Mouse (Mus musculus) forebrain, embryonic 12.5 days (tissue): Measurements from ENCODE around the gene Fam126a. TPM values are rescaled to one million over a fixed set of nuclear protein-coding genes. Genes with fewer than 3 reads are reported as not detected.
"Not testable (repeated sequence)": the region's sequence is repeated elsewhere in the genome, so short reads cannot be mapped to it uniquely, and the experiment has no call there.

ENCODE experiments used
- ATAC-seq: fragments of 200-750 bp; cut with Nextera tagmentation; 2 replicates; pipeline ENCODE4 v1.8.0; 2017; ENCODE audit warnings: moderate TSS enrichment; ENCODE audit not compliant: low FRiP score
- H3K27ac ChIP-seq: fragments of 300-500 bp; sonication (generic); 2 replicates; pipeline ENCODE4 v1.5.1; 2016; ENCODE audit warnings: mild to moderate bottlenecking
- H3K27me3 ChIP-seq: fragments of 300-500 bp; sonication (generic); 2 replicates; pipeline ENCODE4 v1.6.1; 2016; ENCODE audit warnings: mild to moderate bottlenecking
- H3K36me3 ChIP-seq: fragments of 300-500 bp; sonication (generic); replicated peaks from 2 replicates; pipeline ENCODE4 v1.6.1; 2016; ENCODE audit warnings: mild to moderate bottlenecking
- H3K4me1 ChIP-seq: fragments of 300-500 bp; sonication (generic); 2 replicates; pipeline ENCODE4 v1.6.1; 2016
- H3K4me2 ChIP-seq: fragments of 300-500 bp; sonication (generic); 2 replicates; pipeline ENCODE4 v1.6.1; 2016; ENCODE audit warnings: mild to moderate bottlenecking, moderate library complexity
- H3K4me3 ChIP-seq: fragments of 300-500 bp; sonication (generic); replicated peaks from 2 replicates; pipeline ENCODE4 v1.5.1; 2016; ENCODE audit warnings: mild to moderate bottlenecking
- H3K9ac ChIP-seq: fragments of 300-500 bp; sonication (generic); 2 replicates; pipeline ENCODE4 v1.6.1; 2016; ENCODE audit warnings: mild to moderate bottlenecking
- H3K9me3 ChIP-seq: fragments of 300-500 bp; sonication (generic); 2 replicates; pipeline ENCODE4 v1.6.1; 2016
- WGBS: fragments of 180-500 bp; shearing (Covaris S2); methylation state at CpG from one replicate; pipeline ENCODE4 v1.1.7; 2016; 5-methylcytosine and 5-hydroxymethylcytosine counted together
- polyA plus RNA-seq: library from polyadenylated mRNA; unstranded; fragments of >200 nt; fragmentation: Nextera tagmentation; extraction: Ambion mirVana; gene quantifications from 2 replicates; pipeline ENCODE4 v1.2.1, GENCODE M21; 2016

Fam126a gene
- polyA plus RNA-seq, 1 experiment from 2014 or later: 52.3 TPM

- ATAC-seq: no peak
- Histone ChIP-seq H3K4me3 (no peak overlapping the region), H3K9ac (no peak overlapping the region), H3K36me3 (no peaks in the 10 kb centered on the region), H3K27ac (no peak overlapping the region), H3K9me3 (peaks cover 6% of the 10 kb centered on the region; the same call in 1 of the 2 replicates), H3K27me3 (no peaks in the 10 kb centered on the region), H3K4me2 (no peak overlapping the region), H3K4me1 (no peaks in the 10 kb centered on the region)
- 95% methylated on average over 3 of the region's 3 CpGs for WGBS
Observed at GRCm38 (mm10) chr5:23909256-23909655, 121.2 kb downstream of the Fam126a start.

DNA sequence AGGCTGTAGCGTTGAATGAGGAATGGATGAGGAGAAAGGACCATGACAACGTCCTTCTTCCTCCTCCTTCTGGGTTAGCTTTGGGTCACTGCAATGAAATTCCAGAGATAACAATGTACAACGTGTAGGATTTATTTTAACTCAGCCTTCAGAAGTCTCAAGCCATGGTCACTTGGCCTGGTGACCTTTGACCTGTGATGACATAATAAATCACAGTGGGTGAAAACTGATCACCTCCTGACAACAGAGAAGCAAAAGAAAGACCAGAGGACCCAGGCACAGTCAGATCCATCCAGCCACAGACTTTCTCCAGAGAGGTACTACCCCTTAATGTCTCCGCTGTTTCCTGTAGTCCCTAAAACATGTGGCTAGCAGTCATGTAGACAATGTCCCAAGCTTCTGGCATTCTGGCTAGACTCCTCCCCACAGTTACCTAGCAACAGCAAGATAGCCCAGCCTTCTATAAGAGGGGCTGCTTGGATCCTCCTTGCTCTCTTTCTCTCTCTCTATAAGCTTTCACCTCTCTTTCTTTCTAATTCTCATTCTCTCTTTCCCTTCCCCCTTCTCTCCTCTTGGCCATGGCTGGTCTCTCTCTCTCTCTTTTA is 121.9 kb downstream of the Fam126a start:
- Histone ChIP-seq H3K9ac (no peak overlapping the region), H3K27me3 (no peaks in the 10 kb centered on the region), H3K36me3 (no peaks in the 10 kb centered on the region), H3K9me3 (peaks cover 6% of the 10 kb centered on the region; the same call in 1 of the 2 replicates), H3K27ac (no peak overlapping the region), H3K4me2 (no peak overlapping the region), H3K4me3 (no peak overlapping the region), H3K4me1 (no peaks in the 10 kb centered on the region)
- no peak for ATAC-seq
- WGBS: 89% methylated on average over 4 of the region's 4 CpGs

DNA sequence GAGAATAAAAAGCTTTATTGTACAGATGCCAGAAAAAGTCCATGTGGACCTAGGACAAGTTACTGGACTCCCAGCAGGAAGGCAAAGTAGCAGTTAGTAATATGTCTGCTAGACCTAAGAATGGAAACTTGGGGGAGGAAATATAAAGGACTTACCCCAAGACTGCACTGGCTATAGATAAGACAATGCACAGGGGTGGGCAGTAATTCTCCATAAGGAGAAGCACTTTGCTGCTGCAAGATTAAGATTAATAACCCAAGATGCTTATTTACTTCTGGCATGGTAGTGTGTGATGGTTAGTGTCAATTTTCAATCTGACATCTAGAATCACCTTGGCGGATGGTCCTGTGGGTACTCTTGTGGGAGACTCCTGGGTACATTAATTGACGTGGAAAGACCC is 128.3 kb downstream of the Fam126a start:
- Histone ChIP-seq H3K4me2 (no peak overlapping the region), H3K9me3 (no peaks in the 10 kb centered on the region), H3K27ac (no peak overlapping the region), H3K27me3 (no peaks in the 10 kb centered on the region), H3K36me3 (no peaks in the 10 kb centered on the region), H3K4me1 (no peaks in the 10 kb centered on the region), H3K4me3 (no peak overlapping the region), H3K9ac (no peak overlapping the region)
- no peak for ATAC-seq
- WGBS: 78% methylated on average over 2 of the region's 2 CpGs

DNA sequence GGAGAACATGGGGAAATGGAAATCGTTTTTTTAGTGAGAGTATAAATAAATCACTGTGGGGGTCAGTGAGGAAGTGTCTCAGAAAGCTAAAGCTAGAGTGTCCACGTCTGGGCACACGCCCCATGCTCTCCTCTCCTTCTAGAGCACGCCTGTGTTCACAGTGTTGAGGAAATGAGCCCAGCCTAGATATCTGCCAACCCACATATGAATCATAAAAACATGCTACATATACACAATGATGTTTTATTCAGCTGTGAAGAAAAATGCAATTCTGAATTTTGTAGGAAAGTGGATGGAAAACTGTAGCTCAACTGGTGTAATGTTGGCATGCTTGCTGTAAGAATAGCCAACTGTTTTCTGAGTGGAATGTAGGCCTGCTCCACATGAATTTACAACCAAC is 130.3 kb downstream of the Fam126a start:
- Histone ChIP-seq H3K9ac (no peak overlapping the region), H3K4me3 (no peak overlapping the region), H3K36me3 (no peaks in the 10 kb centered on the region), H3K4me2 (no peak overlapping the region), H3K27me3 (no peaks in the 10 kb centered on the region), H3K4me1 (no peaks in the 10 kb centered on the region), H3K27ac (no peak overlapping the region), H3K9me3 (no peaks in the 10 kb centered on the region)
- 76% methylated on average over 4 of the region's 4 CpGs for WGBS
- no peak for ATAC-seq

DNA sequence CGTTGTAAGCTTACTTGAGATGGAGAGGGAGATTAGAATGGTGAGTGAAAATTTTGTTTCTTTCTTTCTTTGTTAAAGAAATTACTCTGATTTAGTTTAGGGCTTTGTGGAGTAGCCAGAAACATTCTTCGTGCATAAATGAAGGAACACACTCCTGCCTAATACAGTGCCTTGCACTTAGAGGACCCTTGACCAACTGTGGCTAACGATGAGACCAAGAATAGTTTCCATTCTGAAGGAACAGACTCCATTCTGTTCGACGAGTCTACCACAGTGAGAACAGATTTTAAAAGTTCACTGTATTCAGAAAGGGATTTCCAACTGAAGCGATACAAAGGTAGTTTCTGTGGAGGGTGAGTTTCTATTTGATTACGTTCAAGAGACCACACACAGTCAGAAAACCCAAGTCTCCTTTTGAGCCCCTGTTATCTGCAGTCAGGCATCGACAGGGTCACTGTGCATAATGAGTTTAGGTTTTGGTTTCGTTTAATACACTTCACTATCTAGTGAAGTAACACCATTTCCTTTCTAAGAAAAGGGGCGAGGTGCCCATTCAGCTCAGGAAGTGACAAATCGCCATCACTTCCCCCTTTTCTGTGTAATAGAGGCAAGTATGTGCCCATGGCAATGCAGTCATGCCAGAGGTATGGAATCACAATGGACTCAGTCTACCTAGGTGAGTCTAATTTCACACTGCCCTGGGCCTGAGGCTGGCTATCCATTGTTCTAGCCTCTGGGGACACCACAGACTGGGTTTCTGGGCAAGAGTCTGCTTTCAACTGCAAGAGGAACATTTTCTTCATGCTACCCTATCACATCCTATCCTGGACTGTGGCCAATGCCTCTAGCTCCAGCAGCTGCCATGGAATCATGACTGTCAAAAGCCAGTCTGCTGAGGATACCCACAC is 136.4 kb downstream of the Fam126a start:
- Histone ChIP-seq H3K4me2 (no peak overlapping the region), H3K4me3 (no peak overlapping the region), H3K27ac (no peak overlapping the region), H3K27me3 (no peaks in the 10 kb centered on the region; the same call in 1 of the 2 replicates), H3K9ac (no peak overlapping the region), H3K36me3 (no peaks in the 10 kb centered on the region), H3K9me3 (no peaks in the 10 kb centered on the region), H3K4me1 (no peaks in the 10 kb centered on the region)
- WGBS: 57% methylated on average over 11 of the region's 11 CpGs
- ATAC-seq: no peak

DNA sequence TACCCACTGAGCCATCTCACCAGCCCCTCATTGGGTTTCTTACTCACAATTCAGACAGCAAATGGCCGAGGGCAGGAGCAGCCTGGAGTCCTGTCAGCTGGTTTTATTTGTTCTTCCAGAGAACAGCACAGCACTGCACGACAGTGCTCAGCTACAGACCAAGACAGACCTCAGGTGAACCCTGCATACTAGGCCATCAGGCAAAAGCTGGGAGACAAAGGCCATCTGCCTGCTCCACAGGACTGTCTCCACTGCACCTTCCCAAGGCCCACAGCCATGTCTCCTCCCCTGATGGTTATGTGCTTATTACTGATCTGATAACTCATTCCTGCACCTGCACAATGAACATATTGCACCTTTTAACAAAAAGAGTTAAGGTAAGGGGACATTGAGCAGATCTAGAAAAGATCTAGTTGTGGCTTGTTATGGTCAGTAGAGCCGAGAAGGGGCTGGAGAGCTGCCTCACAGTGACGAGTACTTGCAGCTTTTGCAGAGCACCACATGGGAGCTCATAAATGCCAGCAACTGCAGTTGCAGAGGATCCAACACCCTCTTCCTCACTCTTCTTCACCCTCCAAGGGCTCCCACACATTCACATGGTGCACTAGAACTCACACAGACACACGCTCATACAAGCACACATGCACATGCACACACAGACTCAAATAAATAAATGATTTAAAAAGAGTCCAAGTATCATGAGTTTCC is 137.2 kb downstream of the Fam126a start:
- 81% methylated on average over 5 of the region's 5 CpGs for WGBS
- no peak for ATAC-seq
- Histone ChIP-seq H3K4me3 (no peak overlapping the region), H3K27ac (no peak overlapping the region), H3K4me1 (no peaks in the 10 kb centered on the region), H3K9ac (no peak overlapping the region), H3K4me2 (no peak overlapping the region), H3K36me3 (no peaks in the 10 kb centered on the region), H3K27me3 (no peaks in the 10 kb centered on the region; the same call in 1 of the 2 replicates), H3K9me3 (no peaks in the 10 kb centered on the region)

GRCm38 (mm10) chr5:23890734-23891133 is 139.8 kb downstream of the Fam126a start:
- Histone ChIP-seq H3K4me2 (no peak overlapping the region), H3K4me3 (no peak overlapping the region), H3K4me1 (no peaks in the 10 kb centered on the region), H3K36me3 (no peaks in the 10 kb centered on the region), H3K9me3 (no peaks in the 10 kb centered on the region), H3K27me3 (no peaks in the 10 kb centered on the region; the same call in 1 of the 2 replicates), H3K9ac (no peak overlapping the region), H3K27ac (no peak overlapping the region)
- no peak for ATAC-seq
- WGBS: 44% methylated on average over 10 of the region's 10 CpGs

DNA sequence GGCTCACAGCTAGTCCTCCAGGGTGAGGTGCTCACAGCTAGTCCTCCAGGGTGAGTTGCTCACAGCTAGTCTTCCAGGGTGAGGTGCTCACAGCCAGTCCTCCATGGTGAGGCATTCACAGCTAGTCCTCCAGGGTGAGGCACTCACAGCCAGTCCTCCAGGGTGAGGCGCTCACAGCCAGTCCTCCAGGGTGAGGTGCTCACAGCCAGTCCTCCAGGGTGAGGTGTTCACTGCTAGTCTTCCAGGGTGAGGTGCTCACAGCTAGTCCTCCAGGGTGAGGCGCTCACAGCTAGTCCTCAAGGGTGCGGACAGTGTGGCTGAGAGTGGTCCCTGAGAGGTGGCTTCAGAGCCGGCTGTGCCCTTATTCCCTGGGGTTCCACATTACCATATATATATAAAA is 141.0 kb downstream of the Fam126a start:
- Histone ChIP-seq H3K9me3 (no peaks in the 10 kb centered on the region), H3K27ac (no peak overlapping the region), H3K27me3 (no peaks in the 10 kb centered on the region; the same call in 1 of the 2 replicates), H3K4me3 (no peak overlapping the region), H3K36me3 (no peaks in the 10 kb centered on the region), H3K4me2 (no peak overlapping the region), H3K4me1 (no peaks in the 10 kb centered on the region), H3K9ac (no peak overlapping the region)
- ATAC-seq: no peak
- 74% methylated on average over 4 of the region's 4 CpGs for WGBS

DNA sequence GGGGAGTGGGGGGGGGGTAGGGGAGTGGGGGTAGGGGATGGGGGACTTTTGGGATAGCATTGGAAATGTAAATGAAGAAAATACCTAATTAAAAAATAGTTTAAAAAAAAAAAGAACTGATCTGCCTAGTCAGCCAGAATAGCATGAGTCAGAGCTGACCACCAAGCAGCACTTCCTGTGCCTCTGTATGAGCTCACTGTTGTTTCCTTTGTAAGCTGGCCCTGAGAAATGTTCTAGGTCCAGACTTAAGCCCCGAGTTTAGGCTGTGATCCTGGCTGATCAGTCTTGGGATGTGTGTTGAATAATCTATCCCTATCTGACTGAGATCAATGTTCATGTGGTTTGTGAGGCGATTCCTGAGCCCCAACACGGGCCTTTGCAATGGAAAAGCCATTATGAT is 143.4 kb downstream of the Fam126a start:
- ATAC-seq: no peak
- 84% methylated on average over 3 of the region's 3 CpGs for WGBS
- Histone ChIP-seq H3K4me3 (no peak overlapping the region), H3K9ac (no peak overlapping the region), H3K27ac (no peak overlapping the region), H3K9me3 (no peaks in the 10 kb centered on the region), H3K4me1 (no peaks in the 10 kb centered on the region), H3K27me3 (no peaks in the 10 kb centered on the region; the same call in 1 of the 2 replicates), H3K36me3 (no peaks in the 10 kb centered on the region), H3K4me2 (no peak overlapping the region)

- WGBS: 76% methylated on average over 5 of the region's 5 CpGs
- Histone ChIP-seq H3K4me1 (no peaks in the 10 kb centered on the region), H3K9ac (no peak overlapping the region)
Observed at GRCm38 (mm10) chr5:23874457-23874856, 156.0 kb downstream of the Fam126a start.

DNA sequence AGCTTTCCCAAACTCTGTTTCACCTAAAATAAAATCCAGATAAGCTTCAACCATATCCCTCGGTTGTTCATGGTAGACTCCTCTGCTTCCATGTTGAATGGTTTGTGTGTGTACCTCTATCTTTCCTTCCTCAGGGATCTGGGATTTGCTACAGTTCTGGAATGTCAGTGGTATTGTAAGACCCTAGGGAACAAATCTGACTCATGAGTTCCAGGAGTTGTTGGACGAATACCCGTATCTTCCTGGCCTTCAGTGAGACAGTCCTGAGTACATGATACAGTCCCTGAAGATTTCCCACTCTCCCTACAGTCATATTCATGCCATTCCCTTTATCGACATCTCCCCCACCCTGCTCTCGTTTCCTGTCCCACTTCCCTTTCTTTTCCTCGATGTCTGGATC is 157.9 kb downstream of the Fam126a start:
- Histone ChIP-seq H3K4me1 (no peaks in the 10 kb centered on the region), H3K4me2 (no peak overlapping the region)
- ATAC-seq: no peak

More at GRCm38 (mm10) chr5:23874457-23874856, 156.0 kb downstream of the Fam126a start:
- no peak overlapping the region for H3K4me2 ChIP-seq
- no peak for ATAC-seq
- no peaks in the 10 kb centered on the region for H3K9me3 ChIP-seq
- H3K27me3 ChIP-seq: 0 out of 2 replicates have a peak, but pooled peaks cover 4% of the 10 kb centered on the region
- no peak overlapping the region for H3K4me3 ChIP-seq
- no peaks in the 10 kb centered on the region for H3K36me3 ChIP-seq
- H3K27ac ChIP-seq: no peak overlapping the region

GRCm38 (mm10) chr5:23871323-23871722 is 159.2 kb downstream of the Fam126a start:
- H3K36me3 ChIP-seq, H3K27me3 ChIP-seq, H3K4me2 ChIP-seq, H3K9me3 ChIP-seq, H3K9ac ChIP-seq, H3K27ac ChIP-seq, H3K4me1 ChIP-seq, ATAC-seq, H3K4me3 ChIP-seq: not testable (repeated sequence)
- WGBS: 88% methylated on average over 2 of the region's 2 CpGs

More for the DNA sequence above, 157.9 kb downstream of the Fam126a start:
- Histone ChIP-seq H3K36me3 (no peaks in the 10 kb centered on the region), H3K27ac (no peak overlapping the region), H3K9ac (no peak overlapping the region), H3K9me3 (no peaks in the 10 kb centered on the region), H3K27me3 (0 out of 2 replicates have a peak, but pooled peaks cover 4% of the 10 kb centered on the region), H3K4me3 (no peak overlapping the region)
- WGBS: 91% methylated on average over 6 of the region's 6 CpGs
